Mouse (Mus musculus) forebrain, embryonic 13.5 days (tissue): ENCODE measurements at regions not wholly inside any gene's neighbourhood (a gene's known extent, or its start where the extent isn't known, plus 50 kb on each side); places are given as distances from the start of the nearest gene placed in this dataset.

Experiments used
- ATAC-seq: fragments of 200-750 bp; cut with Nextera tagmentation; 2 replicates; pipeline ENCODE4 v1.8.0; 2017
- H3K27ac ChIP-seq: fragments of 300-500 bp; sonication (generic); 2 replicates; pipeline ENCODE4 v1.5.1; 2015; ENCODE audit warnings: inconsistent platforms, mild to moderate bottlenecking, moderate library complexity
- H3K27me3 ChIP-seq: fragments of 300-500 bp; sonication (generic); 2 replicates; pipeline ENCODE4 v1.6.1; 2015; ENCODE audit warnings: mild to moderate bottlenecking, inconsistent platforms
- H3K36me3 ChIP-seq: fragments of 300-500 bp; sonication (generic); 2 replicates; pipeline ENCODE4 v1.6.1; 2015; ENCODE audit warnings: mild to moderate bottlenecking, inconsistent platforms; ENCODE audit not compliant: poor library complexity, severe bottlenecking
- H3K4me1 ChIP-seq: fragments of 300-500 bp; sonication (generic); 2 replicates; pipeline ENCODE4 v1.6.1; 2015; ENCODE audit warnings: inconsistent platforms
- H3K4me2 ChIP-seq: fragments of 300-500 bp; sonication (generic); 2 replicates; pipeline ENCODE4 v1.6.1; 2015; ENCODE audit warnings: inconsistent platforms, mild to moderate bottlenecking, moderate library complexity
- H3K4me3 ChIP-seq: fragments of 300-500 bp; sonication (generic); 2 replicates; pipeline ENCODE4 v1.5.1; 2015; ENCODE audit warnings: mild to moderate bottlenecking, inconsistent platforms
- H3K9ac ChIP-seq: fragments of 300-500 bp; sonication (generic); 2 replicates; pipeline ENCODE4 v1.6.1; 2015; ENCODE audit warnings: mild to moderate bottlenecking, inconsistent platforms
- H3K9me3 ChIP-seq: fragments of 300-500 bp; sonication (generic); replicated peaks from 2 replicates; pipeline ENCODE4 v1.6.1; 2016; ENCODE audit warnings: inconsistent platforms
- WGBS: fragments of 180-500 bp; shearing (Covaris S2); methylation state at CpG from one replicate; pipeline ENCODE4 v1.1.7; 2015; 5-methylcytosine and 5-hydroxymethylcytosine counted together

- no peak overlapping the region for H3K4me3 ChIP-seq
- 0 out of 2 replicates have a peak, but pooled peaks have one; percentile 36 for ATAC-seq
- no peak overlapping the region for H3K27ac ChIP-seq
- H3K4me2 ChIP-seq: no peak overlapping the region
- WGBS: 69% methylated on average over 3 of the region's 3 CpGs
- H3K36me3 ChIP-seq: no peaks in the 10 kb centered on the region
- no peak overlapping the region for H3K9ac ChIP-seq
- H3K9me3 ChIP-seq: no peaks in the 10 kb centered on the region
- H3K4me1 ChIP-seq: no peaks in the 10 kb centered on the region
- no peaks in the 10 kb centered on the region for H3K27me3 ChIP-seq
These were observed 232.0 kb downstream of the Rab28 start for GRCm38 (mm10) chr5:41476001-41476400.

DNA sequence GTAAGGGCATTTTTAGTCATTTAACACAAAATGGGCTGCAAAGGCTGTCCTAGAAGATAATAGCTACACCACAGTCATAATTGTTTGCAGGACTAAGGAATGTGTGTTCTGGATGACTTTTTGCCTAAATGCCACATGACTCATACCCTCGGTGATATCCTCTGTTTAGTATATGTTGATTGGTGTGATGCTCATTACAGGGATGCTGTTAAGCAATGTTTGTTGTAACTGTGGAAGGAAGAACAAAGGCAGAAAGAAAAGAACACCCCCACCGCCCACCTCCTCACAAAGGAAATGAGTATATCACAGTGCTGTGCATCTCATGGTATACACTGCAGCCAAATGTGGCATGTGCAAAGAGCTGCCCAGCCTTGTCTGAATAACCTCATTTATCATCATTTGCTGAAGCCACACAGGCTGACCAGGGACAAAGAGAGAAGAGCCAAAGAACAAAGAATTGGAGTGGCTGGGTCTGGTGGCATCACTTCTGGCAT is 262.4 kb downstream of the Rab28 start:
- H3K4me3 ChIP-seq: no peak overlapping the region
- WGBS: 85% methylated on average over 2 of the region's 2 CpGs
- H3K9ac ChIP-seq: no peak overlapping the region
- no peaks in the 10 kb centered on the region for H3K4me1 ChIP-seq
- no peak overlapping the region for H3K4me2 ChIP-seq
- no peak overlapping the region for H3K27ac ChIP-seq
- no peak for ATAC-seq
- no peaks in the 10 kb centered on the region for H3K9me3 ChIP-seq
- H3K27me3 ChIP-seq: no peaks in the 10 kb centered on the region
- no peaks in the 10 kb centered on the region for H3K36me3 ChIP-seq

GRCm38 (mm10) chr5:41441081-41441480 is 266.9 kb downstream of the Rab28 start:
- Histone ChIP-seq H3K9ac (no peak overlapping the region), H3K27me3 (no peaks in the 10 kb centered on the region), H3K9me3 (no peaks in the 10 kb centered on the region), H3K4me1 (no peaks in the 10 kb centered on the region), H3K27ac (no peak overlapping the region), H3K36me3 (no peaks in the 10 kb centered on the region), H3K4me3 (no peak overlapping the region), H3K4me2 (no peak overlapping the region)
- peak; percentile 59; the same call in 1 of the 2 replicates for ATAC-seq
- whole genome bisulfite sequencing: 93% methylated on average over 1 of the region's 1 CpGs

DNA sequence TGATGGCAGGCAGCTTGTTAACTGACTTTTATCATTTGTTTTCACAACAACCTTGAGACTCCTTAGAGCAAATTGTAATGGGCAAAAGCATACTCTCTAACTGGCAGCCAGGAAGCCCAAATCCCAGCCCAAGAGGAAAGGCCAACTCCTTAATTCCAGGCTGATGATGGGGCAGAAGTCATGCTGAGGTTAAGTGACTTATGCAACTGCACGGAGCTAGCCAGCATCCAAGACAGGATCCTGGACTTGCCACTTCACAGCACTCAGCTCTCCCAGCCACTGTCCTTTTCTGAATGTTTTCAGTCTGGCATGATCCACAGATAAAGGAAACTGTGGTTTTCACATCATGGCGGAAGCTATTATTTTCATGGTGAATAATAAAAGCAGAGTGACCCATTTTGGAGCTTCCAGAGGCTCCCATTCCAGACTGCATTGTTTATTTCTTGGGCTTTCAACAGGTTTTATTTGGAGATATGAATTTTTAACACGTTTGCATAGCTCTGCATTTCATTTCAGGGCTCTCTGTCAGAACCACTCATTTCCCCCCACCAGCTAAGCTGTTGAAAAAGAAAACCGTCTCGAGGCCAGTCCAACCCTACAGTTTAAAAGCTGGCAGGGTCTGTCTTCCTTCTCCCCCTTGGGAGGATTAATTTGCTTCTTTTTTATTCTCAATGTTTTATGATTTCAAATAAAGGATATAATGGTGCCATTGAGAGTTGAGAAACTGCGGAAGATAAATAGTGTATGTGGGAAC is 288.7 kb downstream of the Rab28 start:
- 69% methylated on average over 6 of the region's 6 CpGs for whole genome bisulfite sequencing
- Histone ChIP-seq H3K4me3 (no peak overlapping the region), H3K4me1 (no peaks in the 10 kb centered on the region), H3K9me3 (no peaks in the 10 kb centered on the region), H3K27ac (no peak overlapping the region), H3K9ac (no peak overlapping the region), H3K36me3 (no peaks in the 10 kb centered on the region), H3K27me3 (no peaks in the 10 kb centered on the region), H3K4me2 (no peak overlapping the region)
- ATAC-seq: no peak

DNA sequence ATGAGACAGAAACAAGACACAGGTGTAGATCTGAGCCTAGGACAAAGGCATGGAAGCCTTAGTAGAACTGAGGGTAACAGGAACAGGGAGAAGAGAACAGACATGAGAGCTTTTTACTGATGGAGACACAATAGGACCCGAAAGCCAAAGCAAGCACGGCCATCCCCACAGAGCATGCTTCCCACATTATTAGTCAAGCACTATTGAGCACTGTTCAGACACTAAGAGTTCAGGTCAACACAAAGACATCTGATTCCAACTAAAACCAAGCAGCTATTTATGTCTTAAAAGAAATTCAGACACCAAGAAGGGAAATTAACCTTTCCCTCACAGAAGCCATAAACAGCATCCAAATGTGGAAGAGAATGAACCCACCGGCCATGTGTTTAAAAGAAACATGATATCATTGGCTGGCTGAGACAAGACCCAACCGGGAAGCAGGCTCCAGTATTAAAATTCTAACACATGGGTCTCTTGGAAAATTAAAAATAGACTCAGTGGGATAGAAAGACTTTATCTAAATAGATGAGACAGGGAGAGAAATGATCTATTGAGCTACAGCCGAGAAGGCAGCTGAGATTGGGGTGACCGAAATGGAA is 298.8 kb downstream of the Rab28 start:
- no peak for ATAC-seq

DNA sequence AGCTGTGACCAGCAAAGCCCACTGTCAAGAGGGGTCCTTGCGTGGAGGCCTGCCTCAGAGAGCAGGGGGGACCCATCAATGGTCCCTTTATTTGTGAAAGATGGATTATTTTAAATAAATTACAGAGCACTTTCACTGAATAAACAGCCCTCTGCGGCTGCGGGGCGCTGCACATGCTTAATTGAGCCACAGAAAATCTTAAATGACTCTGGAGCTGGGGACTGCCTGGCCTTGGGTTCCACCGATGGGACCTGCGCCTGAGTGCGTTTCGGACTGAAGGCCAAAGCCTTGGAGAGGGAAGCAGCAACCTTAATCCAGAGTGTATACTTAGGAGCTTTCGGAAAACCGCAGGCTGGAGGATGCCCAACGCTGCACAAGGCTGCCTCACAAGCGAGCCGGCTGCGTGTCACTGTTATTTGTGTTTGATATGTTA is 315.1 kb downstream of the Rab28 start:
- 41% methylated on average over 14 of the region's 14 CpGs for WGBS
- H3K9ac ChIP-seq: no peak overlapping the region

More for the DNA sequence above, 298.8 kb downstream of the Rab28 start:
- Histone ChIP-seq H3K9ac (no peak overlapping the region), H3K4me2 (no peak overlapping the region), H3K27ac (no peak overlapping the region), H3K36me3 (no peaks in the 10 kb centered on the region), H3K9me3 (no peaks in the 10 kb centered on the region), H3K27me3 (no peaks in the 10 kb centered on the region), H3K4me3 (no peak overlapping the region), H3K4me1 (no peaks in the 10 kb centered on the region)
- 82% methylated on average over 6 of the region's 6 CpGs for WGBS

GRCm38 (mm10) chr5:41392137-41392554 is 315.8 kb downstream of the Rab28 start:
- WGBS: 27% methylated on average over 9 of the region's 9 CpGs
- Histone ChIP-seq H3K4me2 (peak overlapping the region; percentile 35), H3K27ac (peak overlapping the region; percentile 70), H3K9me3 (no peaks in the 10 kb centered on the region), H3K4me1 (peaks cover 16% of the 10 kb centered on the region), H3K36me3 (no peaks in the 10 kb centered on the region), H3K4me3 (no peak overlapping the region), H3K27me3 (no peaks in the 10 kb centered on the region), H3K9ac (0 out of 2 replicates have a peak overlapping the region, but pooled peaks have one; percentile 12)
- ATAC-seq: peak; percentile 77

More for the DNA sequence above, 315.1 kb downstream of the Rab28 start:
- no peaks in the 10 kb centered on the region for H3K27me3 ChIP-seq
- H3K9me3 ChIP-seq: no peaks in the 10 kb centered on the region
- H3K4me2 ChIP-seq: peak overlapping the region; percentile 35
- no peak overlapping the region for H3K4me3 ChIP-seq
- H3K36me3 ChIP-seq: no peaks in the 10 kb centered on the region
- H3K4me1 ChIP-seq: peaks cover 16% of the 10 kb centered on the region
- peak overlapping the region; percentile 5; the same call in 1 of the 2 replicates for H3K27ac ChIP-seq
- peak; percentile 84 for ATAC-seq

GRCm38 (mm10) chr5:41373409-41373808 is 334.5 kb downstream of the Rab28 start:
- Histone ChIP-seq H3K9ac (no peak overlapping the region), H3K9me3 (no peaks in the 10 kb centered on the region), H3K36me3 (no peaks in the 10 kb centered on the region), H3K27me3 (no peaks in the 10 kb centered on the region), H3K27ac (no peak overlapping the region), H3K4me3 (no peak overlapping the region), H3K4me1 (no peaks in the 10 kb centered on the region), H3K4me2 (no peak overlapping the region)
- no peak for ATAC-seq
- 79% methylated on average over 3 of the region's 3 CpGs for WGBS

- Histone ChIP-seq H3K4me2 (no peak overlapping the region), H3K36me3 (no peaks in the 10 kb centered on the region), H3K4me1 (no peaks in the 10 kb centered on the region), H3K4me3 (no peak overlapping the region), H3K27ac (no peak overlapping the region), H3K27me3 (no peaks in the 10 kb centered on the region), H3K9me3 (no peaks in the 10 kb centered on the region), H3K9ac (no peak overlapping the region)
- 85% methylated on average over 4 of the region's 4 CpGs for WGBS
- no peak for ATAC-seq
These were observed 336.5 kb downstream of the Rab28 start for GRCm38 (mm10) chr5:41371461-41371860.

DNA sequence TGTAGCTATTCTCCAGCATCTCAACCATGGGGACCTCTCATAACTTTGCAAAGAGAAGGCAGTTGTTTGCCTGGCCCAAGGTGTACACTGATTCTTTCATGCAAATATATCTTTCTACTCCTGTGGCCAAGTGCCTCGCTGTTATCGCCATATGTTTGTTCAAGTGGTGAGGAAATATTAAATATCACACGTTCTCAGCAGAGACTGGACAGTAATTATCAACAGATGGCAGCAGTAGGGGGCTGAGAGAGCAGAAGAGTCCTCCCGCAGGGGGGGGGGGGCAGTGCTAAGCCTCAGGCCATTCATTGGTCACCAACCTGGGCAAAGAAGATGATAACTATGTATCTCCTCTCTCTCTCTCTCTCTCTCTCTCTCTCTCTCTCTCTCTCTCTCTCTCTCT is 337.6 kb downstream of the Rab28 start:
- ATAC-seq: no peak
- Histone ChIP-seq H3K27ac (no peak overlapping the region), H3K4me3 (no peak overlapping the region), H3K27me3 (no peaks in the 10 kb centered on the region), H3K4me2 (no peak overlapping the region), H3K4me1 (no peaks in the 10 kb centered on the region), H3K9ac (no peak overlapping the region), H3K36me3 (no peaks in the 10 kb centered on the region), H3K9me3 (no peaks in the 10 kb centered on the region)
- 76% methylated on average over 4 of the region's 4 CpGs for WGBS

GRCm38 (mm10) chr5:41369907-41370306 is 338.1 kb downstream of the Rab28 start:
- H3K4me1 ChIP-seq: no peaks in the 10 kb centered on the region
- no peak for ATAC-seq
- no peak overlapping the region for H3K27ac ChIP-seq
- H3K9me3 ChIP-seq: no peaks in the 10 kb centered on the region
- H3K4me2 ChIP-seq: no peak overlapping the region
- H3K36me3 ChIP-seq: no peaks in the 10 kb centered on the region
- H3K4me3 ChIP-seq: no peak overlapping the region
- WGBS: 54% methylated on average over 3 of the region's 3 CpGs
- H3K27me3 ChIP-seq: no peaks in the 10 kb centered on the region
- no peak overlapping the region for H3K9ac ChIP-seq

DNA sequence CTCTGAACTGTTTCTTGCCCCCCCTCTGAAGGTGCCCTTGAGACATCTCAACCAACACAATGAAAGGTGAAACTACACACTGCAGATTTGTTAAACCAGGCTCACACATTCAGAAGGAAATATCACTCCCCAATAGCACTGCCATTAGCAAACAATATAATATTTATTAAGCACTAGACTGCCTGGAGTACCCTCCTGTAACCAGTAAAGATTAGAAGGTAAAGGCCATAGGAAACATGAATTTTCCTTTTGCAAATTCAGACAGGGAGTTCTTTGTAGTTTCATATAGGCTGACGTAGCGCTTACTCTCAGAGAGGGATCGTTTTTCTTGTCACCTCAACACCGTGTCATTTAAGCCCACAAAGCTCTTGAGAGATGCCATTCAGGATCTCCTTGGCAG is 342.1 kb downstream of the Rab28 start:
- H3K4me2 ChIP-seq: no peak overlapping the region

More for the DNA sequence above, 342.1 kb downstream of the Rab28 start:
- Histone ChIP-seq H3K4me1 (no peaks in the 10 kb centered on the region), H3K27me3 (no peaks in the 10 kb centered on the region), H3K36me3 (no peaks in the 10 kb centered on the region), H3K4me3 (no peak overlapping the region), H3K27ac (no peak overlapping the region), H3K9me3 (no peaks in the 10 kb centered on the region), H3K9ac (no peak overlapping the region)
- 83% methylated on average over 4 of the region's 4 CpGs for WGBS
- no peak for ATAC-seq
